Mouse (Mus musculus) bone marrow macrophage, adult 2 months (primary cell): Measurements from ENCODE around the gene Cd40.

ENCODE experiments used
- CTCF ChIP-seq: IDR thresholded peaks from 2 replicates; pipeline ENCODE4 v1.5.1; 2012; ENCODE audit warnings: low read depth, mild to moderate bottlenecking, low read length, moderate library complexity
- POLR2A ChIP-seq: IDR thresholded peaks from 2 replicates; pipeline ENCODE4 v1.6.1; 2012; ENCODE audit warnings: mild to moderate bottlenecking, low read depth, low read length, borderline replicate concordance

DNA sequence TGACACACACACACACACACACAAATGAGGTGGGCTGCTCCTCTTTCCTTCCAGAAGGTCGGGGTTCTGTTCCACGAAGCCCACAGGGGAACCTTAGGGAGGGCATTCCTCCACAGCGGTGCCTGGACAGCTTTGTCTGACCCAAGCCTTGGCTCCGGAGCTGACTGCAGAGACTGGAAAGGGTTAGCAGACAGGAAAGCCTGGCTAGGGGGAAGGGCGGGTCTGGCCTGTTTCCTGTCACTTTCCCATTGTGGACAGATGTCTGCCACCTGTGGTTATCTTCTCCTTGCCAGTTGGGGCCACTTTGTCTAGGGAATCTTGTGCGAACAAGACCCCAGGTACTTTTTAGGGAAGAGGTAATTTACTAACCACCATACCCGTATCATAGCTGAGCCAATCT is 478 bp downstream of the Cd40 start:
- TF ChIP-seq CTCF (no peak), POLR2A (no peak)
